Mouse (Mus musculus): Measurements from ENCODE around the gene Dusp6.
A peak's percentile ranks its signal among the peaks of the same experiment; 100 is the strongest.

Dusp6 gene

DNA sequence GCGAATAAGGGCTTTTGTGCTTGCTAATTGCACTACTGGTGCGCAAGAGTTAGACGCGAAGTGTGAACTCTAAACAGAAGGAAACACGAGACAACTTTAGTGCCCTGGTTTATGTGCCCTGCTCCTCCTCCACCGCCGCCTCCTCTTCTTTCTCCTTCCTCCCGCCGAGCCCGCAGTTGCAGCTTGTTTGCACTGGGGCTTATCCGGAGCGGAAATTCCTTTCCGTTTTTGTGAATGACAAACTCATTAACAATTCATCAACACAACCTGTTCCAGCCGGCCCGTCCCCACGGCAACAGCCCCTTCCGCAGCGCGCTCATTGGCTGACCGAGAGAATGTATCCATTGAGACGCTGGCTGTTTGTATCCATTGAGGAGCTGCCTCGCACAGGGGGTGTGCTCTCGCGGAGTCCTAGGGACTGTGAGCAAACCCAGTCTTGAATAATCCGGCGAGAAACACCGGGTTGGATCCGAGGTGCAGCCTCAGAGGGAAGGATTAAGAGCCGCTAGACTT, at the start of gene Dusp6:
Dusp6 (plus strand) TSS at position 365 of the 513 bp plus-strand sequence.
- TF ChIP-seq GATA4 (IDR thresholded peaks at IDR 0.05; ENCODE audit: insufficient replicate concordance, low read length), result peak; percentile 87; the same call in 1 of the 2 replicates

DNA sequence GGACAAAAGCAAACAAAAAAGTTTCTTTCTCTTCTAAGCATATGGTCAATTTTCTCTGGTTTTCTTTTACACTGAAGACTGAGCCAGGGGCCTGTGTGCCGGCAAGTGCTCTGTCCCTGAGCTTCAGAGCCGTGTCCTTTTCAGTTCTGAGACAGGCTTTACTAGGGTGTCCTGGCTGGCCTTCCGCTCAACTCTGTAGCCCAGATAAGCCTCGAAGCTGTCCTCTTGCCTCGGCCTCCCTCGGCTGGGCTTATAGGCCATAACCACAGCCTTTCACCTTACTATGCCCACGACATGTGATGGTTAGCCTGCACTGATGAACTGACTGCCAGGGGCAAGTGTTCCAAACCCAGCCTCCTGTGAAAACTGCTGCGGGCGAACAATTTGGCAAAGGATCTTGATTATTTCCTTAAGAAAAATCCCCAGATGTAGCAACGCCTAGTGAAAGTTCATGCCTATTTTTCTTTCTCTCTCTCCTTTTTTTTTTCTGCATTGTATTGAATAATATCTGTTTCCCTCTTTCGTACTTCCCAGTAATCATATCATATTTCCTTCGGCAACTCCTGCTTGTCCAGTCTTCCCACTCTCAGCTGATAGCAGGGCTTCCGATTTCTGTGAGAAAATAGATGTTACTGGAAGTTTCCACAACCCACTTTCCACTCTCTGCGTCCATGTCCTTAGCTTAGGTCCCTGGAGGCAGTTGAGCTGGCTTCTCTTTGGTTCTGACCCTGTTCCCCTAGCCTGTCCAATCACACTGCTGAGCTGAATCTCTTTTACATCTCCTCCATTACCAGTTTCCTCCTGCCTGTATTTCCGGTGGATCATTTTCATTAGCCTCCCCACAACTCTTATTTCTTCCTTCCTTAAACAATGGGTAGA, 48.4 kb upstream of the Dusp6 start:
- TF ChIP-seq GATA4 (IDR thresholded peaks at IDR 0.05; ENCODE audit: insufficient replicate concordance, low read length), result peak; percentile 80; the same call in 1 of the 2 replicates

DNA sequence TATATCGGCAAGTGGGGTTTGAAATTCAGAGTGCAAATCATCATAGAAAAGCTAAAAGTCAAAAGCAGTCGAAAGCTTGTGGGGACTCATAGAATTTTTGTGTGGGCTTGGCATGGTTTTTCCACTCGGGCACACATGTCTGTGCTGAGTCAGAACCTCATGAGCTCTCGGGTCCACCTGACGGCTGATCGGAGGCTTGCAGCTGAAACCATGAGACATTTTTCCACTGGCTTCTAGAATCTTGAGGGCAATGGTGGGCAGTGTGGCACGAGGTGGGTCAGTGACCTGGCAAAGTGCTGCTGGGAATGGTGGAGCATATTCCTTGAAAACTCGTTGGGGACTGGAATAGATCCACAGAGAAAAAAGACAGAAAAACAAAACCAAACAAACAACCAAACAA, 41.5 kb upstream of the Dusp6 start:
- no peak for TF ChIP-seq GATA4 (IDR thresholded peaks at IDR 0.05; ENCODE audit: insufficient replicate concordance, low read length)

- no peak for TF ChIP-seq GATA4 (IDR thresholded peaks at IDR 0.05; ENCODE audit: insufficient replicate concordance, low read length)
Measured at GRCm38 (mm10) chr10:99222726-99223125, 40.3 kb upstream of the Dusp6 start.

DNA sequence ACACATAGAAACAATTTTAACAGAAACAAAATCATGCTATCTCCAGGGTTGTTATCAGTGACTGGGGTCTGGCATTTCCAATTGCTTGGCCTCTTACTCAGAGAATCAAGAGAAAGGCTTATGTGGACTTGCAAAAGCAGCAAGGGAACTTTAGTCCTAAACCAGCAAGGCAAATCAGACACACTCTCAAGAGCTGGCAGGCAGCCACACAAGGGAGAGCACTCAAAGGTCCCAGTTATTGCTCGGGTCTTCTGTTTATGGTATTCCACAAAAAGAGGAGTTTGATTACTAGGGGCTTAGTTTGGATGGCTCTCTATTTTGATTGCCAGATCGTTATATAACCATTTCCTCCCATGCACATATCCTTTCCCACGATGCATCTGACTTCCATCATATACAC, 38.8 kb upstream of the Dusp6 start:
- TF ChIP-seq GATA4 (IDR thresholded peaks at IDR 0.05; ENCODE audit: insufficient replicate concordance, low read length), result no peak

GRCm38 (mm10) chr10:99226782-99227181, 36.2 kb upstream of the Dusp6 start:
- TF ChIP-seq GATA4 (IDR thresholded peaks at IDR 0.05; ENCODE audit: insufficient replicate concordance, low read length), result peak; percentile 42; the same call in 1 of the 2 replicates

- TF ChIP-seq GATA4 (IDR thresholded peaks at IDR 0.05; ENCODE audit: insufficient replicate concordance, low read length), result no peak
Measured at GRCm38 (mm10) chr10:99227968-99228864, 34.8 kb upstream of the Dusp6 start.

GRCm38 (mm10) chr10:99229031-99229684, 33.9 kb upstream of the Dusp6 start:
- TF ChIP-seq GATA4 (IDR thresholded peaks at IDR 0.05; ENCODE audit: insufficient replicate concordance, low read length), result no peak

- no peak for TF ChIP-seq GATA4 (IDR thresholded peaks at IDR 0.05; ENCODE audit: insufficient replicate concordance, low read length)
Measured at GRCm38 (mm10) chr10:99232518-99233227, 30.4 kb upstream of the Dusp6 start.

DNA sequence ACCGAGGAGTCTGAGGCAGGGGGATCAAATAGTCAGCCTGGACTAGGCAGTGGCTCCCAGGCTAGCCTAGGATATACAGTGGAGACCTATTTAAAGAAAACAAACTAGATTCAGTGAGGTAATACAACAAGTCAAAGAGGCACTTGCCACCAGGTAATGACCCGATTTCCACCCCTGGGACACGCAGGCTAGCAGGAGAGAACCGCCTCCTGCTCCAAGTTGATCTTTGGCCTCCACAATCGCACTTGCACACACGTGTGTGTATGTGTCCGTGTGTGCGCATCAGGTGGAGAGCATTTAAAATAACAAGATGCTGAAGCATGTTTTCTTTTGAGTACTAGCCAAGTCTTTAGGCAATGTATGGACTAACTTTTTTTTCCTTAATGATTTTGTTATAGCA, 28.7 kb upstream of the Dusp6 start:
- TF ChIP-seq GATA4 (IDR thresholded peaks at IDR 0.05; ENCODE audit: insufficient replicate concordance, low read length), result peak; percentile 18; the same call in 1 of the 2 replicates

- no peak for TF ChIP-seq GATA4 (IDR thresholded peaks at IDR 0.05; ENCODE audit: insufficient replicate concordance, low read length)
Measured at GRCm38 (mm10) chr10:99235081-99235480, 27.9 kb upstream of the Dusp6 start.

DNA sequence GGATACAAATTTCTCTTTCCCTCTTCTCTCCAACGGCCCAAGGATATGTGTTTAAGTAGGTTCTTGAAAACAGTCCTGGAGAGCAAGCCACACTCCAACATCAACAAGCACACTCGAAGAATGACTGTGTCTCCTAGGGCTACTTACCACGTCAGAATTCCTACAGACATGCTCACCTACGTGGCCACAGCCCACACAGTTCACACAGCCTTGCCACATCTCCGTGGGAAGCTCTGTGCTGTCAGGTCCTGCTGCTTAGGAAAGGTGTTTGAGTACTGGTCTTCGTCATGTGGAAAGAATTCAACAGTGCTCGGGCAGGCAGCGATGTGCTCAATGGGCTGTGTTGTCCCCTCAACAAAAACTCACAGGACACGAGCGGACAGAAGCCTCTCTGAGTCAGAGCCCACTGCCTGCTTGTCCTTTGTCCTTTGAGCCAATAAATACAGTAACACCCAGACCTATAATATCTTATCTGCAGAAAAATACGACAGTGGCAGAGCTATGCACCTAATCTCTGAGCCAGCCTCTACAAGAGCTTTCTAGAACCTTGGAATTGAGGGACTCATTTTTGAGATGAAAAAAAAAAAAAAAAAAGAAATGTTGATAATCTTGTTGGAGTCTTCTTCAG, 25.7 kb upstream of the Dusp6 start:
- TF ChIP-seq GATA4 (IDR thresholded peaks at IDR 0.05; ENCODE audit: insufficient replicate concordance, low read length), result no peak

GRCm38 (mm10) chr10:99238537-99238936, 24.5 kb upstream of the Dusp6 start:
- no peak for TF ChIP-seq GATA4 (IDR thresholded peaks at IDR 0.05; ENCODE audit: insufficient replicate concordance, low read length)

GRCm38 (mm10) chr10:99241284-99241828, 21.7 kb upstream of the Dusp6 start:
- TF ChIP-seq GATA4 (IDR thresholded peaks at IDR 0.05; ENCODE audit: insufficient replicate concordance, low read length), result no peak
